9 mouse cellular contexts compared by ENCODE assay signal in the genomic region with DNA sequence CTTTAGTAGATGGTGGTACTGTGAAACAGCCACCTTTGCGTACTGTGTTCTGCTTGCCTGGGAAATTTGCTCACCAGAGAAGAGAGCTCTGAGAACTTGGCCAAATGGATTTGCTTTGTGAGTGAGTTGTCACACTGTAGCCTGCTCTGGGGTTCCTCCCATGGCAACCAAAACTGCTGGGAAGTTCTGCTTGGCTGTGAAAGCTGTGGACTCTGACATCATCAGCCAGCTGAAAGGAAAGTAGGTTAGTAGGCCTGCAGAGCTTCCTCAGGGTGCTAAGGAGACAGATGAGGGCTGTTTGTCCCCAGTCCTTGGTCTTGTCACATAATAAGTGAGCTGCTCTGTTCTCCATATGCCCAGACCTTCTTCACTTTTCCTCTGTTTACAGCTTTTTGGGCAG. TPM values are rescaled to one million over a fixed set of nuclear protein-coding genes. Genes with fewer than 3 reads are reported as not detected.
DNase-seq lines count a peak whose midpoint lies in the region; ATAC-seq and TF ChIP-seq lines count a peak whose summit lies in the region.
"Had no signal": no experiment of that assay in that cellular context is flagged by ENCODE, and none has a peak within 500 bp of the region (broad histone marks: within the 10 kb centered on the region; RNA-seq: fewer than 3 reads in every experiment).

No protein-coding gene starts in this region.

- H3K4me3 ChIP-seq in heart, adult 2 months: no peak overlapping the region
- H3K4me3 ChIP-seq in heart, embryonic 13.5 days: no peak overlapping the region
- no peak overlapping the region for H3K4me3 ChIP-seq in neural tube, embryonic 14.5 days (ENCODE audit: low read depth, low read length)

- peaks cover 4% of the 10 kb centered on the region for H3K36me3 ChIP-seq in heart, adult 2 months (ENCODE audit: control insufficient read depth, insufficient read depth, low read length)
- peaks cover 21% of the 10 kb centered on the region for H3K36me3 ChIP-seq in heart, embryonic 13.5 days
- no peaks in the 10 kb centered on the region for H3K36me3 ChIP-seq in neural tube, embryonic 14.5 days (ENCODE audit: control insufficient read depth, insufficient read depth, low read length)

- H3K27ac ChIP-seq in heart, adult 2 months: no peak overlapping the region; the same call in 1 of the 2 replicates
- no peak overlapping the region for H3K27ac ChIP-seq in heart, embryonic 13.5 days (replicated peaks)
- H3K27ac ChIP-seq in neural tube, embryonic 14.5 days (ENCODE audit: low read depth, low read length): peak overlapping the region; percentile 60; the same call in 1 of the 2 replicates

- TF ChIP-seq EP300 in heart, adult 2 months (IDR thresholded peaks at IDR 0.05; ENCODE audit: insufficient read depth, low read depth, low read length): no peak

- DNase-seq in heart, adult 2 months: peak; percentile 40 to 56
- no peak for DNase-seq in heart, postnatal 25 days (ENCODE audit: low spot score)
- peak; percentile 26 for DNase-seq in adrenal gland, postnatal 25 days
- DNase-seq in kidney, adult 11 months: no peak
- DNase-seq in cerebellum, postnatal 25 days: no peak
- DNase-seq in spleen, postnatal 10 days (ENCODE audit: low spot score in 2 of 2): no peak
- DNase-seq: lung, embryonic 14.5 days had no signal

- ATAC-seq in heart, embryonic 13.5 days (ENCODE audit: extremely low read depth, insufficient number of reproducible peaks, low FRiP score, low TSS enrichment): no peak
- ATAC-seq in neural tube, embryonic 14.5 days (ENCODE audit: low read depth): peak; percentile 44; the same call in 1 of the 2 replicates

- no peak for TF ChIP-seq CTCF in heart, adult 2 months (IDR thresholded peaks at IDR 0.05)

- TF ChIP-seq POLR2A in heart, adult 2 months (IDR thresholded peaks at IDR 0.05; ENCODE audit: insufficient read depth, low read depth, low read length): no peak

- no peaks in the 10 kb centered on the region; the same call in none of the 2 replicates for H3K4me1 ChIP-seq in heart, adult 2 months (ENCODE audit: control insufficient read depth, insufficient read depth, low read length)
- peaks cover 19% of the 10 kb centered on the region for H3K4me1 ChIP-seq in heart, embryonic 13.5 days
- H3K4me1 ChIP-seq in neural tube, embryonic 14.5 days (ENCODE audit: control insufficient read depth, insufficient read depth, low read length): peaks cover 19% of the 10 kb centered on the region

- no peak overlapping the region for H3K4me2 ChIP-seq in heart, embryonic 13.5 days
- no peak overlapping the region for H3K4me2 ChIP-seq in neural tube, embryonic 14.5 days (ENCODE audit: low read depth, low read length)
- H3K4me2 ChIP-seq: lung, embryonic 14.5 days had no signal

- 75% methylated on average over 1 of the region's 1 CpGs for WGBS in heart, adult 2 months
- 87% methylated on average over 1 of the region's 1 CpGs for WGBS in heart, embryonic 13.5 days
- WGBS in neural tube, embryonic 14.5 days: 43% methylated on average over 1 of the region's 1 CpGs

- no peaks in the 10 kb centered on the region for H3K27me3 ChIP-seq in heart, adult 2 months (ENCODE audit: control insufficient read depth, insufficient read depth, low read length)
- H3K27me3 ChIP-seq in heart, embryonic 13.5 days (replicated peaks): no peaks in the 10 kb centered on the region
- no peaks in the 10 kb centered on the region for H3K27me3 ChIP-seq in neural tube, embryonic 14.5 days (ENCODE audit: control insufficient read depth, insufficient read depth, low read length)

- H3K9ac ChIP-seq in heart, adult 2 months (ENCODE audit: low read depth, low read length): no peak overlapping the region
- H3K9ac ChIP-seq in heart, embryonic 13.5 days: 0 out of 2 replicates have a peak overlapping the region, but pooled peaks have one; percentile 10
- no peak overlapping the region for H3K9ac ChIP-seq in neural tube, embryonic 14.5 days (replicated peaks; ENCODE audit: low read depth, low read length)
- H3K9ac ChIP-seq: lung, embryonic 14.5 days had no signal

- no peaks in the 10 kb centered on the region for H3K9me3 ChIP-seq in heart, embryonic 13.5 days
- no peaks in the 10 kb centered on the region for H3K9me3 ChIP-seq in neural tube, embryonic 14.5 days (ENCODE audit: control insufficient read depth, low read length)

- H3K79me2 ChIP-seq in heart, adult 2 months (replicated peaks; ENCODE audit: control insufficient read depth, insufficient read depth, low read length): 0 out of 2 replicates have a peak, but pooled peaks cover 2% of the 10 kb centered on the region

- intact Hi-C loops in heart, adult 2 months (cut with DNase I): no loop called here
- intact Hi-C loops in heart, postnatal 25 days (cut with DNase I): no loop called here

RNA-seq across cellular contexts. Expression of gene Hebp2, which starts 37.3 kb away (rescaled TPM):
- total RNA-seq in heart, adult 2 months (2021): under 1 TPM; 0.50 to 0.75 TPM
- polyA plus RNA-seq in heart, adult 2 months (2012; rRNA removed): 0.49 and 0.76 TPM in 2 replicates
- under 1 TPM; 0.50 to 0.70 TPM for total RNA-seq in heart, postnatal 25 days (2021)
- total RNA-seq in adrenal gland, postnatal 25 days (2021): 2.6 and 4.5 TPM in 2 replicates
- polyA plus RNA-seq in heart, embryonic 13.5 days (2015; fragmentation: Nextera tagmentation; extraction: Ambion mirVana): 13.5 and 16.2 TPM in 2 replicates
- polyA plus RNA-seq in neural tube, embryonic 14.5 days (2014; fragmentation: Nextera tagmentation; extraction: Ambion mirVana): 15.0 and 17.3 TPM in 2 replicates

Comparison
In these comparisons a context has a peak if more than half of its experiments do, and no peak if none do; other contexts are left out.
1. DNase-seq: peak in heart, adult 2 months (2 of 2) and adrenal gland, postnatal 25 days (single experiment); none in heart, postnatal 25 days (single experiment), kidney, adult 11 months (single experiment), cerebellum, postnatal 25 days (0 of 2) and spleen, postnatal 10 days (0 of 2).